Mouse (Mus musculus): ENCODE results near the gene Sel1l3. TPM values are rescaled to one million over a fixed set of nuclear protein-coding genes. Genes with fewer than 3 reads are reported as not detected.

The Sel1l3 gene
- polyA plus RNA-seq, 1 experiment from 2014 or later = 6.1 TPM

DNA sequence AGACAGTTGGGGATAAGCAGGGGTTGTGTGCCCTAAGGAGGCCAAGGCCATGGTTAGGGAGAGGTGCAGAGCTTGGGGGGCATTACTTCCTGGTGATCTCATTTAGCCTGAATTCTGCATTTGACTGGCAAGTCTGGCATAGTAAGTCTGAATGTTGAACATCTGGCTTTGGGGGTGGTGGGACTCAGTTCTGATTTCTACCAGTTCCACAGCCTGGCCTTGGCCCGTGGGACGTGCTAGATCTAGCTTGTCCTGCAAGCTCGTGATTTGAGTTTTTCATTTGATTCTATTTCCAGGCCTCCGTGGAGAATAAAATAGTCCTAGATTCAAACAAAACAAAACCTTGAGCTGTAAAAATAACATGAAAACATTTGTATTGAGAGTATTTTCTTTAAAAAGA, 46.2 kb downstream of the Sel1l3 start:
- Histone ChIP-seq H3K36me3 (no peaks in the 10 kb centered on the region), H3K9me3 (no peaks in the 10 kb centered on the region), H3K4me1 (no peaks in the 10 kb centered on the region), H3K9ac (no peak overlapping the region), H3K4me3 (no peak overlapping the region), H3K27ac (no peak overlapping the region), H3K27me3 (no peaks in the 10 kb centered on the region), H3K4me2 (no peak overlapping the region)
- no peak for ATAC-seq (ENCODE audit: borderline replicate concordance, extremely low read depth, low FRiP score, low TSS enrichment)
- 85% methylated on average over 4 of the region's 4 CpGs for WGBS

GRCm38 (mm10) chr5:53165672-53166071, 48.1 kb downstream of the Sel1l3 start:
- H3K4me3 ChIP-seq = no peak overlapping the region
- H3K9me3 ChIP-seq = no peaks in the 10 kb centered on the region
- no peak for ATAC-seq (ENCODE audit: borderline replicate concordance, extremely low read depth, low FRiP score, low TSS enrichment)
- H3K4me2 ChIP-seq = no peak overlapping the region
- no peak overlapping the region for H3K9ac ChIP-seq
- WGBS = 64% methylated on average over 5 of the region's 5 CpGs
- H3K27me3 ChIP-seq = no peaks in the 10 kb centered on the region
- H3K27ac ChIP-seq = no peak overlapping the region
- no peaks in the 10 kb centered on the region for H3K4me1 ChIP-seq
- H3K36me3 ChIP-seq = no peaks in the 10 kb centered on the region

- Histone ChIP-seq H3K27me3 (no peaks in the 10 kb centered on the region), H3K4me1 (no peaks in the 10 kb centered on the region), H3K27ac (no peak overlapping the region), H3K9ac (no peak overlapping the region), H3K4me3 (no peak overlapping the region), H3K36me3 (no peaks in the 10 kb centered on the region), H3K9me3 (no peaks in the 10 kb centered on the region), H3K4me2 (no peak overlapping the region)
- 86% methylated on average over 8 of the region's 8 CpGs for WGBS
- no peak for ATAC-seq (ENCODE audit: borderline replicate concordance, extremely low read depth, low FRiP score, low TSS enrichment)
Measured at GRCm38 (mm10) chr5:53162436-53162835, 51.3 kb downstream of the Sel1l3 start.

DNA sequence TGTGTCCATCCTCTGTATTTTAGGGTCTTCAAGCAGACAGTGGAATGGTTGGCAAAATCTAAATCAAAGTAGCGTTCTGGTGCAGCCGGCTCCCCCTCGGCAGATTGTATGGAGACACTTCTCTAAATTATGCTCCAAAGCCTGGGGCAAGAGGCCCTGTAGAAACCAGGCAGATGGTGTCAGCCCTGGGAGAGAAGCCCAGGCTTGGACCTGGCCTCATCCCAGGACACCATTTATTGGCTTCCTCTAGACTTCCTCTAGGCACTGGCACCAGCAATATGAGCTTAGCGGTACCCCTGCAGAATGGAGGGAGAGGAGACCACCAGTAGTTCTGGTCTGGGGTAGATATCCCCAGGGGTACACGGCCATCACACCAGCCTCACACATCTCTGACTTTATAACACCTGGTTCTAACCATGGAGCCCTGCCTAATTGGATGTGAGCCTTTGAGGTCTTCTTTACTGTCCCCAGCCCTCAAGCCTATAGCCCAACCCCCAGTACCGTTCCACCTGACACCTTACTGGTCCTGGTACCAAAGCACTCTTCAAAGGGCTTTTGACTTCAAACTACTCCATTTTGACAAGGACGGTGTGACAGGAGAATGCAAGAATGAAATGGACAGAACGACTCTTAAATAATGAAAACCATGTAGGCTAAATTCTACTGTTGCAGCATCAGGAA, 52.1 kb downstream of the Sel1l3 start:
- H3K4me1 ChIP-seq = no peaks in the 10 kb centered on the region
- H3K27me3 ChIP-seq = no peaks in the 10 kb centered on the region
- no peaks in the 10 kb centered on the region for H3K9me3 ChIP-seq
- H3K4me2 ChIP-seq = no peak overlapping the region
- H3K27ac ChIP-seq = no peak overlapping the region
- H3K36me3 ChIP-seq = no peaks in the 10 kb centered on the region
- no peak overlapping the region for H3K4me3 ChIP-seq
- H3K9ac ChIP-seq = no peak overlapping the region
- no peak for ATAC-seq (ENCODE audit: borderline replicate concordance, extremely low read depth, low FRiP score, low TSS enrichment)
- 90% methylated on average over 8 of the region's 8 CpGs for WGBS

- ATAC-seq (ENCODE audit: borderline replicate concordance, extremely low read depth, low FRiP score, low TSS enrichment) = no peak
- Histone ChIP-seq H3K9ac (no peak overlapping the region), H3K9me3 (no peaks in the 10 kb centered on the region), H3K4me3 (no peak overlapping the region), H3K36me3 (no peaks in the 10 kb centered on the region), H3K27ac (no peak overlapping the region), H3K27me3 (no peaks in the 10 kb centered on the region), H3K4me1 (no peaks in the 10 kb centered on the region), H3K4me2 (no peak overlapping the region)
- WGBS = 77% methylated on average over 6 of the region's 6 CpGs
Measured at GRCm38 (mm10) chr5:53160207-53160606, 53.5 kb downstream of the Sel1l3 start.

- Histone ChIP-seq H3K9ac (no peak overlapping the region), H3K27ac (no peak overlapping the region), H3K9me3 (no peaks in the 10 kb centered on the region), H3K4me1 (no peaks in the 10 kb centered on the region), H3K36me3 (no peaks in the 10 kb centered on the region), H3K27me3 (no peaks in the 10 kb centered on the region), H3K4me2 (no peak overlapping the region), H3K4me3 (no peak overlapping the region)
- ATAC-seq (ENCODE audit: borderline replicate concordance, extremely low read depth, low FRiP score, low TSS enrichment) = no peak
- 75% methylated on average over 4 of the region's 4 CpGs for WGBS
Measured at GRCm38 (mm10) chr5:53159631-53160030, 54.1 kb downstream of the Sel1l3 start.

- no peak overlapping the region for H3K4me2 ChIP-seq
- no peaks in the 10 kb centered on the region for H3K4me1 ChIP-seq
Measured at GRCm38 (mm10) chr5:53159166-53159565, 54.6 kb downstream of the Sel1l3 start.

DNA sequence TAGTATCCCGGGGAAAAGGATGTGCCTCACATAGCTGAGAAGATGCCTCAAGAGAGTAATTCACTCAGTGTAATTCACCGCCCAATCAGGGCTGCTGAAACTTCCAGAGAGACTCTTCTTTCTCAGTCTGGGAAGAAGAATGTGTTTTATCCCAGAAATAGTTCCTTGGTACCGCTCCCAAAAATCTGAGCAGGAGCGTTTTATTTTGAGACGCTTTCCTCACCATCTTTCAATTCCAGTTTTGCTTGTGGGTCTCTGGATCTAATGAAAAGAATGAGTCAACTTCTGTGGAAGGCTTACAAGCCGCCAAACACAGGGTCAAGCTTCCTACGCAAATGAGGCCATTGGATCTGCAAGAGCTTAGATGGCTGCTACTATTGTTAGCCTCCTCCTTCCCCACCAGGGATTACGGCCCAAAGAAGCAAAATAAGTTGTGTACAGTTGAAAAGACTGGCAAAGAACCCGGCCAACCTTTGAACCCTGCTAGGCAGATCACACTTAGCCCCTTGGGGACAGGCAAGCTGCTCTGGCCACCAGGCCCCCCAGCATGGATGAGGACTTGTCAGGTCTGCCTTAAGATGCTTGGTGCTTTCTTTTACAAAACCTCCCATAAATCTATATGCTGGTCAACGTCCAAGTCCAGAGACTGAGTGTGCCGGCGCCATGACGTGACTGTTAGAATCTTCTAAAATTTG, 57.6 kb downstream of the Sel1l3 start:
- Histone ChIP-seq H3K9ac (no peak overlapping the region), H3K4me3 (no peak overlapping the region), H3K9me3 (no peaks in the 10 kb centered on the region), H3K4me2 (no peak overlapping the region), H3K36me3 (no peaks in the 10 kb centered on the region), H3K4me1 (no peaks in the 10 kb centered on the region), H3K27me3 (no peaks in the 10 kb centered on the region), H3K27ac (no peak overlapping the region)
- ATAC-seq (ENCODE audit: borderline replicate concordance, extremely low read depth, low FRiP score, low TSS enrichment) = no peak
- 69% methylated on average over 13 of the region's 13 CpGs for WGBS

More at GRCm38 (mm10) chr5:53159166-53159565, 54.6 kb downstream of the Sel1l3 start:
- Histone ChIP-seq H3K9me3 (no peaks in the 10 kb centered on the region), H3K9ac (no peak overlapping the region), H3K27ac (no peak overlapping the region), H3K27me3 (no peaks in the 10 kb centered on the region), H3K4me3 (no peak overlapping the region), H3K36me3 (no peaks in the 10 kb centered on the region)
- WGBS = 84% methylated on average over 3 of the region's 3 CpGs
- no peak for ATAC-seq (ENCODE audit: borderline replicate concordance, extremely low read depth, low FRiP score, low TSS enrichment)

DNA sequence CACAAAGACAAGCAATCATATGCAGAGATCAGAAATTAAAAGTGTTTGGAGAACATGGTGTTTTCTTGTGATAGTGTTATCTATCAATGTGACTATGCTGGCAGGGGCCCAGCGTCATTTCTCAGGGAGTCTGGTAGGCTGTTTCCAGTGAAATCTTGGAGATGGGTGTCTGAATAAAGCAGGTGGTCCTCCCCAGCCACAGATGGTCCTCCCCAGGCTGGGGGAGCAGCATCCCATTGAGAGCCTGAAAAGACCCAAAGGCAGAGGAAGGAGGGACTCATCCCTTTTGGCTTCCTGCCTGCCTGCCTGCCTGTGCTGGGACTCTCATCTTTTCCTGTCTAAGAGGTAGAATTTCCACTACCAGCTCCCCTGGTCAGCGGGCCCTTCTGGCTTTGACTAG, 59.2 kb downstream of the Sel1l3 start:
- 59% methylated on average over 2 of the region's 2 CpGs for WGBS
- ATAC-seq (ENCODE audit: borderline replicate concordance, extremely low read depth, low FRiP score, low TSS enrichment) = no peak

DNA sequence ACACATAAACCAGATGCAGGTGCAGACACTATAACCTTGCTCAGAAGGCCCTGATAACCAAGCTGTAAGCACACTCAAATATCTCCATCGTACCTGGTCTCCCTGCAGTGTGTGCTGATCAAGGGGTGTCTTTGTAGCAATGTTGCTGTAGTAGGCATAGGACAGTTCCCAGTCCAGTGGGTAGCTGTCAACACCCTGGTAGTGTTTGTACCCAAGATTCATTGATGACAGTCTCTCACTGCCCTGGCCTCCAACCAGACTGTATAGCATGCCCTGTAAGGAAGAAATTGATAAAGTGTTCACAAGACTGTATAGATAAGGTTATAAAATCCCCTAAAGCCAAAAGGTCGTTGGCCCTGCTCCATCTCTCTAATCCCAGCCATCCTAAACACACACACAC, 59.6 kb downstream of the Sel1l3 start:
- no peak for ATAC-seq (ENCODE audit: borderline replicate concordance, extremely low read depth, low FRiP score, low TSS enrichment)
- WGBS = 78% methylated on average over 2 of the region's 2 CpGs
- no peak overlapping the region for H3K27ac ChIP-seq

More for the DNA sequence above, 59.2 kb downstream of the Sel1l3 start:
- H3K9me3 ChIP-seq = no peaks in the 10 kb centered on the region
- H3K36me3 ChIP-seq = no peaks in the 10 kb centered on the region
- H3K4me1 ChIP-seq = no peaks in the 10 kb centered on the region
- no peak overlapping the region for H3K4me3 ChIP-seq
- H3K4me2 ChIP-seq = no peak overlapping the region
- H3K27me3 ChIP-seq = no peaks in the 10 kb centered on the region
- no peak overlapping the region for H3K9ac ChIP-seq
- no peak overlapping the region for H3K27ac ChIP-seq

DNA sequence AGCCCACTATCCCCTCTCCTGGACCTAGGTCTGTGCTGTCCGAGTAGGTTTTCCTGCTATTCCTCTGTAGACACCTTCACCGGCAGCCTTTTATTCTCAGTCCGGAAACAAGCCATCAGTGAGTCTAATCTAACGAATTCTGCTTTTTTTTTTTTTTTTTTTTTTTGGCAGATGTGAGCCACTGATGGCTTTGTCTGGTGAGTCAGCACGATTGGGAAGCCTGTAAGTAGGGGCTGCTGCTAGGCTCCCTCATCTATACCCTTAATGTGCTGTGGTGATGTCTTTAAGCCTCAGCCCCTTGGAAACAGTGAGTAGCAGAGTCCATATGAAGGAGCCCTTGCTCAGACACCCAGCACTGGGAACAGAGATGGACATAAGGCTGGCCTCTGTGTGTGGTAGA, 60.6 kb downstream of the Sel1l3 start:
- WGBS = 65% methylated on average over 5 of the region's 5 CpGs
- no peak for ATAC-seq (ENCODE audit: borderline replicate concordance, extremely low read depth, low FRiP score, low TSS enrichment)
- H3K27ac ChIP-seq = no peak overlapping the region

More for the DNA sequence above, 59.6 kb downstream of the Sel1l3 start:
- Histone ChIP-seq H3K36me3 (no peaks in the 10 kb centered on the region), H3K4me1 (no peaks in the 10 kb centered on the region), H3K4me2 (no peak overlapping the region), H3K9ac (no peak overlapping the region), H3K4me3 (no peak overlapping the region), H3K9me3 (no peaks in the 10 kb centered on the region), H3K27me3 (no peaks in the 10 kb centered on the region)

DNA sequence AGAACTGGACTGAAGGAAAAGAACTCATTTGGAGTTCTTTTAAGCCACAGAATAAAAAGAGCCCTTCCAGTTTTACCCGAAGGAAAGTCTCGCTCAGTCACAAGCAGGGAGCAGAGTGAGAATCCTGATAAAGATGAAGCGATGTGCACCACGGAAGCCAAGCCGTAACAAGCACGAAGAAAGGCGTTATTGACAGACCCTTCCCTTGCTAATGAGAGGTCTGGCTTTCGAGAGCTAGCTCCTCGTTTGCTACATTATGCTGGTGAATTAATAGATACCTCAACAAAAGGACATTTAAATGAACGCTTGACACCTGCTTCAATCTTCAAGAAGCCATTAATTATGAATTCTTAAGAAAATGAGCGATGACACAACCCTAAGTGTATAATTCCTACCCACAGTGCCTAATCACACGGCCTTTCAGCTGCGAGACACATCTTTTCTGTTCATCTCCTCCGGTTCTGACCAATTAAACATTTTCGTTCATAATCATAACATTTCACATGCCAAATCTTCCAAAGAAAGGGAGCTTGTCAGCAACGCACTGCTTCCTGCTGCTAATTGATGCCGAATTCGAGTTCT, 62.3 kb downstream of the Sel1l3 start:
- 53% methylated on average over 18 of the region's 18 CpGs for WGBS
- H3K36me3 ChIP-seq = no peaks in the 10 kb centered on the region

More for the DNA sequence above, 60.6 kb downstream of the Sel1l3 start:
- Histone ChIP-seq H3K4me3 (no peak overlapping the region), H3K9ac (no peak overlapping the region), H3K4me2 (no peak overlapping the region), H3K9me3 (no peaks in the 10 kb centered on the region), H3K4me1 (no peaks in the 10 kb centered on the region), H3K27me3 (no peaks in the 10 kb centered on the region), H3K36me3 (no peaks in the 10 kb centered on the region)

More for the DNA sequence above, 62.3 kb downstream of the Sel1l3 start:
- no peaks in the 10 kb centered on the region for H3K9me3 ChIP-seq
- H3K4me1 ChIP-seq = no peaks in the 10 kb centered on the region
- no peak overlapping the region for H3K9ac ChIP-seq
- no peak for ATAC-seq (ENCODE audit: borderline replicate concordance, extremely low read depth, low FRiP score, low TSS enrichment)
- H3K4me3 ChIP-seq = no peak overlapping the region
- H3K4me2 ChIP-seq = no peak overlapping the region
- no peak overlapping the region for H3K27ac ChIP-seq
- no peaks in the 10 kb centered on the region for H3K27me3 ChIP-seq
